Mouse (Mus musculus): ENCODE results near the gene Tm4sf5.

Tm4sf5 gene

DNA sequence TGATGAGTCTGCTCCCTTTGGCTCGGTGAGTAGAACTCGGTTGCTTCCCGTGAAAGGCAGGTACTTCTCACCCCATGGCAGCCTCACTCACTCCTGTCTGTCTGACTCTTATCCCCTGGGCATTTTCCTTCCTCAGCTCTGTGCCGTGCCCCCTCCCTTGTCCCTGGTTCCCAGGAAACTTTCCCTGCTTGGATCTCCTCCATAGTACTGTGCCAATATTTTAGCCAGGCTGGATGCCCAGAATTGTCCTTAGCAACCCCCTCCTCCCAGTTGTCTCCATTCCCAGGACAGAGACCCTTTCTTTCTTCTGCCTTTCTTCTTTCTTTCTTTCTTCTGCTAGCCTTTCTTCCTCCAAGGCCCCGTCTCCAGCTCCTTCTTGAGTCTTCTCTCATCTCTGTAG lies 36.4 kb downstream of the Tm4sf5 start:
- no peak for DNase-seq (ENCODE audit: low spot score)

DNA sequence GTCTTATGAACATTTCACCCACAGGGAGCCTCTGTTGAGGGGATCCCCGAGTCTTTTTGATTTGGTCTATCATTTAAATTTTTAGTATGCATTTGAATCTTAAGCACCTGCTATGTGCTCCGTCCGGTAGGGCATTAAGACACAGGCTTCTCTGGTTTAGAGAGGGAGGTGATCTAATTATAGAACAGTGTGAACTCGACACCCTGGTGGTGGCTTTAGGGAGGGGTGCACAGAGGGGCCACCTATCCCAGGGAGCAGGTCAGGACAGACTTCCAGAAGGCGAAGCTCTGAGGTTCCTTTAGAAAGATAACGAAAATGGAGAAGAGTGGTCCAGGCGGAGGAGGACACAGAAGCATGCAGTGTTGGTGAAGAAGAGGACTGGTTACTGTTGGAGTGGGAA lies 39.5 kb downstream of the Tm4sf5 start:
- no peak for DNase-seq (ENCODE audit: low spot score)

DNA sequence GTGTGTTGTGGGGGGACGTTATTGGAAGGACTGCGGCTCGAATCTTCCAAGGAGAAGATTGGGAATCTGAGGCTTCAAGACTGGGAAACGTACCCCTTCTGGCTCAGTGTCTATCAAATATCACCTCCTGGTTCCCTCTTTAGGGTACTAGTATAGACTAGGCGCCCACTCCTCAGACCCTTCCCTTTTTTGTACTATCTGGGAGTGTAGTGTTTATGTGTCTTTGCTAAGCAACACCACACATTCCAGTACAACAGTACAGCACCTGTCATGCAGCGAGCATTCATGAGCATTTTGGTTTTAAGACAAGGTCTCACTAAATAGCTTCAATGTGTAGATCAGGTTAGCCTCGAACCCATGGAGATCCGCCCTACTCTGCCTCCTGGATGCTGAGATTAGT lies 46.5 kb downstream of the Tm4sf5 start:
- DNase-seq (ENCODE audit: low spot score), result no peak

DNA sequence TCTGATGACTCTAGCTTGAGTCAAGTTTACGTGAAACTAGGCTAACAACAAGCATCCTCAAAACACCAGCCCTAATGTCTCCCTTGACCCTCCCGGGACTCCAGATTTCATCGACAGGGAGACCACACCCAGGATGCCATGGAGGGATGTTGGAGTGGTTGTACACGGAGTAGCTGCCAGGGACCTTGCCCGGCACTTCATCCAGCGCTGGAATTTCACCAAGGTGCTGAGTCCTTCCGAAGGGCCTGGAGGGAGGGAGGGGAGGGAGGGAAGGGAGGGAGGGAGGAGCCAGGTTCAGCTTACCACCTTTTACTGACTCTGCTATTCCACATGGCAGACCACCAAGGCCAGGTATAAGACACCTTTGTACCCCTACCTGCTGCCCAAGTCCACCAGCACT lies 48.9 kb downstream of the Tm4sf5 start:
- no peak for DNase-seq (ENCODE audit: low spot score)

DNA sequence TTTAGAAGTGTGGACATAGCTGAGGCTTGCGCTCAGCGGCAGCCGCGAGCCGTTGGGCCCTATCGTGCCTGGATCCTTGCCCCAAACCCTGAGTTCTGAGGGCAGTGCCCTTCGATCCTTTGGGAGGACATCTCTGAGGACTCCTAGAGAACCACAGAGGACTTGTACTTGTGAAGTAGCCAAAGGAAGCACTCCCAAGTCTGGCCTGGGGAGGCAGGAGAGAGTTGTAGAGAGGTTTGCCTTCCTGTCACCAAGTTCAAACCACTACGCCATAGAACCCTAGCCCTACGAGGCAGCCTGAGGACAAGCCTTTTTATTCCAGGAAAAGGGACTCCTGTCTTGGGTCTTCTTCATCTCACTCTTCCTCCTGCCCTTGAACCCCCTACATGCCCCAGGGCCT lies 52.5 kb downstream of the Tm4sf5 start:
- DNase-seq (ENCODE audit: low spot score), result no peak

Data from ovary, postnatal 14 days (tissue).